Mouse (Mus musculus) hindbrain, embryonic 11.5 days (tissue): ENCODE measurements around the gene Slc26a10. TPM values are rescaled to one million over a fixed set of nuclear protein-coding genes. Genes with fewer than 3 reads are reported as not detected.

Source experiments
- ATAC-seq: fragments of 200-750 bp; cut with Nextera tagmentation; 2 replicates; pipeline ENCODE4 v1.8.0; 2017; ENCODE audit warnings: mild to moderate bottlenecking, moderate TSS enrichment, moderate library complexity; ENCODE audit not compliant: low FRiP score
- DNase-seq: peaks from one replicate; pipeline ENCODE4 v3.0.0-alpha.2; 2015; ENCODE audit warnings: low spot score
- H3K27ac ChIP-seq: fragments of 300-500 bp; sonication (generic); 2 replicates; pipeline ENCODE4 v1.5.1; 2014; ENCODE audit warnings: mild to moderate bottlenecking, low read depth, low read length
- H3K27me3 ChIP-seq: fragments of 300-500 bp; sonication (generic); 2 replicates; pipeline ENCODE4 v1.6.1; 2014; ENCODE audit warnings: mild to moderate bottlenecking, low read length, moderate library complexity, mixed read lengths; ENCODE audit not compliant: control insufficient read depth, insufficient read depth
- H3K36me3 ChIP-seq: fragments of 300-500 bp; sonication (generic); 2 replicates; pipeline ENCODE4 v1.6.1; 2014; ENCODE audit warnings: mild to moderate bottlenecking, low read length, moderate library complexity, mixed read lengths; ENCODE audit not compliant: control insufficient read depth, insufficient read depth
- H3K4me1 ChIP-seq: fragments of 300-500 bp; sonication (generic); replicated peaks from 2 replicates; pipeline ENCODE4 v1.6.1; 2014; ENCODE audit warnings: low read length, mixed read lengths; ENCODE audit not compliant: control insufficient read depth, insufficient read depth
- H3K4me2 ChIP-seq: fragments of 300-500 bp; sonication (generic); replicated peaks from 2 replicates; pipeline ENCODE4 v1.6.1; 2014; ENCODE audit warnings: mild to moderate bottlenecking, low read depth, low read length
- H3K4me3 ChIP-seq: fragments of 300-500 bp; sonication (generic); 2 replicates; pipeline ENCODE4 v1.5.1; 2014; ENCODE audit warnings: low read depth, low read length
- H3K9ac ChIP-seq: fragments of 300-500 bp; sonication (generic); 2 replicates; pipeline ENCODE4 v1.6.1; 2014; ENCODE audit warnings: low read depth, low read length
- H3K9me3 ChIP-seq: fragments of 300-500 bp; sonication (generic); 2 replicates; pipeline ENCODE4 v1.6.1; 2016; ENCODE audit warnings: low read length; ENCODE audit not compliant: control insufficient read depth
- WGBS: fragments of 180-500 bp; shearing (Covaris S2); extraction: QIAGEN DNeasy Blood & Tissue Kit; methylation state at CpG from one replicate; pipeline ENCODE4 v1.1.7; 2014; 5-methylcytosine and 5-hydroxymethylcytosine counted together
- polyA plus RNA-seq: library from polyadenylated mRNA; unstranded; fragments of >200 nt; fragmentation: Nextera tagmentation; extraction: Ambion mirVana; gene quantifications from 2 replicates; pipeline ENCODE4 v1.2.1, GENCODE M21; 2014

Slc26a10 gene
- polyA plus RNA-seq, 1 experiment from 2014 or later: 0.73 TPM

DNA sequence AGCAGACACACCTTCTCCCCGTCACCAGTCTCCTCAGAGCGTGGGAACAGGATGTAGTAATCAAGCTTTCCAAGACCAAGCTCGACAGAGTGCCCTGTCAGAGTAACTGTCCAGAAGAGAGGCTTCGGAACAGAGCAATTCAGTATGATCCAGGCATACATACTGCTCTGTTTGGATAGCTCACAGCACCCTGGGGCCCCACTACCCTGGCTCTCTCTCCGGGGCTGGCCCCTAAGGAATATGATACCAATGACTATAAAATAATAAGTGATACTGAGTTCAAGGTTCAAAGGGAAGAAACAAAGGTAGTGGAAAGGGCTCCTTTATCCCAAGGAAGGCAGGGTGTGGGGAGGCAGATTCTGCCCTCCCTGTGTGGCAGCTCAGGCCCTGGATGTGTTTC is 48.0 kb downstream of the Slc26a10 start:
- Histone ChIP-seq H3K4me1 (no peaks in the 10 kb centered on the region), H3K4me2 (no peak overlapping the region), H3K4me3 (no peak overlapping the region), H3K36me3 (no peaks in the 10 kb centered on the region), H3K27ac (no peak overlapping the region), H3K27me3 (no peaks in the 10 kb centered on the region), H3K9ac (no peak overlapping the region), H3K9me3 (no peaks in the 10 kb centered on the region)
- WGBS: 78% methylated on average over 5 of the region's 5 CpGs
- ATAC-seq (no peak), DNase-seq (no peak)

DNA sequence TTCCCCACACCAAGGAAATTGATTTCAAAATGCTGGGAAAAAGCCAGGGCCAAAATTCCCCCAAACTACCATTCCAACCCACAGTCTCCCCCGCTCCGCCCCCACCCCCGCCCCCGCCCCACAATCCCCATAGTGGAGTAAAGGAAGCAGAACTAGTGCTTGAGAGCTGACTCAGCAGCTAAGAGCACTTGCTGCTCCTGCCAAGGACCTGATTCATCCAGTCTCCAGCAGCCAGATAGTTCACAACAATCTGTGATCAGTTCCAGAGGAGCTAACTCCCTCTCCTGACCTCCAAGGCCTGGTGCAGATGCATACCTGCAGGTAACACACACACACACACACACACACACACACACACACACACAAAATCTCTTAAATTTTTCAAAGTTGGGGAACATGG is 51.0 kb downstream of the Slc26a10 start:
- H3K9ac ChIP-seq: no peak overlapping the region
- H3K9me3 ChIP-seq: no peaks in the 10 kb centered on the region
- no peak overlapping the region for H3K4me3 ChIP-seq
- ATAC-seq (no peak), DNase-seq (no peak)
- H3K27ac ChIP-seq: no peak overlapping the region
- no peaks in the 10 kb centered on the region for H3K27me3 ChIP-seq
- H3K36me3 ChIP-seq: no peaks in the 10 kb centered on the region
- no peak overlapping the region for H3K4me2 ChIP-seq
- WGBS: 78% methylated on average over 4 of the region's 4 CpGs
- H3K4me1 ChIP-seq: no peaks in the 10 kb centered on the region

DNA sequence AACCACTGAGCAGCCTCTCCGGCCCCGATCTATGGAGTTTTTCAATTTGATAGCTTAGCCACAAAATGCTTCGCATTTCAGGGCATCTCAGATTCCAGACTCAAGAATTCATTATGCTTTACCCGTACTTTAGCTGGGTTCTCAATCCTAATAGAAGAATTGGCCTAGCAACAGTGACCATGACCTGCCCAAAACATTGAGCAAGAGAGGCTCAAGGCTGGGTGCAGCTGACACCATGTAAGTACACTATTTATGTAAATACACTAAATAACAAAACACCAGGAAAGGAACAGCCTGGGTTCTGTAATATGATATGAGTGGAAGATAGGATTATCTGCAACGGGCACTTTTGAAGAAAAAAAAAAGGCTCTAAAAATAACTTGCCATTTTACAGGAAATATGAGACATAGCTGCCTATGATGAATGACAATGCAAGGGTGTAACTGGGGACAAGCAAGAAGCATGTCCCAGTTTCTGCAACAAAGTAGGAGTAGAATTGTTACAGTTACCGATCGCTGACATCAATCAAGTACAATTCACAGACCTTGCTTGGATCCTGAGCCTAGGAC is 52.6 kb downstream of the Slc26a10 start:
- Histone ChIP-seq H3K4me1 (no peaks in the 10 kb centered on the region), H3K9me3 (no peaks in the 10 kb centered on the region), H3K36me3 (no peaks in the 10 kb centered on the region), H3K27me3 (no peaks in the 10 kb centered on the region), H3K4me2 (no peak overlapping the region), H3K27ac (no peak overlapping the region), H3K9ac (no peak overlapping the region), H3K4me3 (no peak overlapping the region)
- ATAC-seq: no peak
- no peak for DNase-seq
- WGBS: 90% methylated on average over 7 of the region's 7 CpGs

DNA sequence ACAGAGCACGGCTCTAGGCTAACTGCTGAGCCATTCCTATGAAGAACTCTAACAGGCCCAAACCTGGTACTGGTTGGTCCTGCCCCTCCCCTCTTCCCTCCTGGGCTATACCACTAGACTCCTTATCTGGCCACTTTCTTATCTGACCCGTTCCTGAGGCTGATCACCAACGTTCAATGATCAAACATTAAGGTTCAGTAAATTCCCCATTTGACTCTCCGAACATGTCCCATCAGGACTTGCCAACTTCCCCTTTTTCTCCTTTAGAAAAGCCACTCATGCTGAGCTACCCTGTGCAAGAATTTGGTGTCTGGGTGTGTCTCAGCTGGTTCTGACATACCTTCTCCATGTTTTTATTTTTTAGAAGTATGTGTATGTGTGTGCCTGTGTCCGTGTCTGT is 53.9 kb downstream of the Slc26a10 start:
- no peaks in the 10 kb centered on the region for H3K4me1 ChIP-seq
- no peaks in the 10 kb centered on the region for H3K27me3 ChIP-seq
- 82% methylated on average over 5 of the region's 5 CpGs for WGBS
- H3K9ac ChIP-seq: no peak overlapping the region
- H3K9me3 ChIP-seq: no peaks in the 10 kb centered on the region
- no peak overlapping the region for H3K4me3 ChIP-seq
- ATAC-seq (no peak), DNase-seq (no peak)
- H3K36me3 ChIP-seq: no peaks in the 10 kb centered on the region
- H3K27ac ChIP-seq: no peak overlapping the region
- no peak overlapping the region for H3K4me2 ChIP-seq

DNA sequence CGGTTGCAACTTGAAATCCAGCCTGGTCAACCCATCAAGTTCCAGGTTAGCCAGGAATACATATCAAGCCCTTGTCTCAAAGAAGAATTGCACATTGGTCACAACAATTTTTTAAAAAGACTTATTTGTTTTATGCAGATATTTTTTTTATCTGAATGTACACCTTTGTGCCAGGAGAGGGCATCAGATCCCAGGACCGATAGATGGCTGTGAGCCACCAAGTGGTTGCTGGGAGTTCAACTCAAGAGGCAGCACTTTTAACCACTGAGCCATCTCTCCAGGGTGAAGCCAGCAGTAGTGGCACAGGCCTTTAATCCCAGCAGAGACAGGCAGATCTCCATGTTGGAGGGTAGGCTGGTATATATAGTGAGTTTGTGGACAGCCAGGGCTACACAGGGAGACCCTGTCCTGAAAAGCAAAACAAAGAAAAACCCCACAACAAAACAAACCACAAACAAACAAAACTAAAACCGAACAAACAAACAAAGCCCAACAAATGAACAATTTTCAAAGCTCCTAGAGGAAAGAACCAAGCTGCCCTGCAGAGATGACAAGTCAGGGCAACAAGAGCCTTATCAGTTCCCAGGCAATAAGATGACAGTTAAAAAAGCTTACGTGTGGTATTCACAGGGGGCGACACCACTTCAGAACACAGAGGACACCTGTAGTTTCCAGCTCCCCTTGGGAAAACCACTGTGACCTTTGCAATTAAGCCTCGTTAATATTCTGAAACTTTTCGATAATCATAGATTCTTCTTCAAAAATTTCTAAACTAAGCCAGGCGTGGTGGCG is 55.0 kb downstream of the Slc26a10 start:
- H3K36me3 ChIP-seq: no peaks in the 10 kb centered on the region
- H3K27ac ChIP-seq: no peak overlapping the region
- DNase-seq (peak; percentile 30), ATAC-seq (no peak)
- H3K4me2 ChIP-seq: no peak overlapping the region
- no peak overlapping the region for H3K9ac ChIP-seq
- 77% methylated on average over 9 of the region's 9 CpGs for WGBS
- H3K27me3 ChIP-seq: no peaks in the 10 kb centered on the region
- H3K4me1 ChIP-seq: no peaks in the 10 kb centered on the region
- no peak overlapping the region for H3K4me3 ChIP-seq
- no peaks in the 10 kb centered on the region for H3K9me3 ChIP-seq

DNA sequence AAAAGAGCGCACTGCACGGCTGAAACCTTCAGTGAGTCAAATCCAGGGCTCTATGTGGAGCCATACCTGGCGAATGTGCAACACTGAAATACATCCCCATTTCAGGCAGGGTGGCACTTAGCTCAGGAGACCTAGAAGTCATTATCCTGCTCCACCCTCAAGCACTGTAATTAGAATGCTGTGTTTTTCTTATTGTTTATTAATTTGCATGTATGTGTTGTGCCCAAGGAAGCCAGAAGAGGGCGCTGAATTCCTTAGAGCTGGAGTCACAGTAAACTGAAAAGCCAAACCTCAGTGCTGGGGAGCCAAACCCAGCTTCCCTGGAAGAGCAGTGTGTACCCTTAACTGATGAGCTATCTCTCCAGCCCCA is 57.0 kb downstream of the Slc26a10 start:
- peak overlapping the region; percentile 76; the same call in 1 of the 2 replicates for H3K27ac ChIP-seq
- WGBS: 9% methylated on average over 4 of the region's 4 CpGs
- H3K9ac ChIP-seq: no peak overlapping the region; the same call in 1 of the 2 replicates
- H3K4me1 ChIP-seq: no peaks in the 10 kb centered on the region; the same call in 1 of the 2 replicates
- DNase-seq: peak; percentile 81
- H3K36me3 ChIP-seq: no peaks in the 10 kb centered on the region
- H3K4me2 ChIP-seq: peak overlapping the region; percentile 41
- peak overlapping the region; percentile 26 for H3K4me3 ChIP-seq
- H3K9me3 ChIP-seq: no peaks in the 10 kb centered on the region
- no peaks in the 10 kb centered on the region for H3K27me3 ChIP-seq
- ATAC-seq: no peak

DNA sequence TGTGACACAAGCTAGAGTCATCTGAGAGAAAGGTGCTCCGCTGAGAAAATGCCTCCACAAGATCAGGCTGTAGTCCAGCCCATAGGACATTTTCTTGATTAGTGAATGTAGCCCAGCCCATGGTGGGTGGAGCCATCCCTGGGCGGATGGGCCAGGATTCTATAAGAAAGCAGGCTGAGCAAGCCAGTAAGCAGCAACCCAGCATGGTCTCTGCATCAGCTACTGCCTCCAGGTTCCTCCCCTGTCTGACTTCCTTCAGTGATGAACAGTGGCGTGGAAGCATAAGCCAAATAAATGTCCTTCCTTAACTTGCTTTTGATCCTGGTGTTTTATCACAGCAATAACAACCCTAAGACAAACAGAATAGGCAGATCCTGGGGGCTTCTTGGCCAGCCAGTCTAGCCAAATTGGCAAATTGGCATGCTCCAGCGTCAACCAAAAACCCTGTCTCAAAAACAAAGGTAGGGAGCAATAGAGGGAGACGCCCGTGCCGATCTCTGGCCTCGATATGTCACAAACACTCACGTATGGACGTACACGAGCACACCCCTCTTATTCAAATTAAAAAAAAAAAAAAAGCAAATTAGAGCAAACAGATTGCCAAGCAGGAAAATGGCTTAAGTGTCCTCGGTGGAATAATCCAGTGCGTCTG is 57.5 kb downstream of the Slc26a10 start:
- peak overlapping the region; percentile 26 for H3K4me3 ChIP-seq
- peak; percentile 48 for DNase-seq
- peak overlapping the region; percentile 50; the same call in 1 of the 2 replicates for H3K9ac ChIP-seq
- H3K36me3 ChIP-seq: no peaks in the 10 kb centered on the region
- ATAC-seq: 0 out of 2 replicates have a peak, but pooled peaks have one; percentile 21
- 8% methylated on average over 13 of the region's 13 CpGs for WGBS
- peak overlapping the region; percentile 41 for H3K4me2 ChIP-seq
- H3K27me3 ChIP-seq: no peaks in the 10 kb centered on the region
- no peaks in the 10 kb centered on the region for H3K9me3 ChIP-seq
- no peaks in the 10 kb centered on the region; the same call in 1 of the 2 replicates for H3K4me1 ChIP-seq
- peak overlapping the region; percentile 76 for H3K27ac ChIP-seq

DNA sequence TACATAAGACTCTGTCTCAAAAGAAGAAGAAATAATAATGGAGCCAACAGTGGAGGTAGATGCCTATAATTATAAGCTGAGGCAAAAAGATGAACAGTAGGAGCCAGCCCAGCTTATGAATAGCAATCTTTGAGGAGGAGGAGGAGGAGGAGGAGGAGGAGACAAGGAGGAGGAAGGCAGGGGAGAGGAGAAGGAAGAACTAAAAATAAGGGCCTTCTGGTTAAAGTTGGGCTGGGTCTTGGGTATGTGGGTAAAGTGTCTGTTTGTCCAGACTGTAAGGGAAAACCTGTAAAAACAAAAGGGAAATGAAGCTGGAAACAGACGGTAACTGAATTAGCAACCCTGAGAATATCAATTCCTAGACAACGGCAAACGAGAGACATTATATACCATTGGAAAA is 58.4 kb downstream of the Slc26a10 start:
- Histone ChIP-seq H3K9me3 (no peaks in the 10 kb centered on the region), H3K27me3 (no peaks in the 10 kb centered on the region), H3K36me3 (no peaks in the 10 kb centered on the region; the same call in 1 of the 2 replicates), H3K4me3 (no peak overlapping the region), H3K27ac (peak overlapping the region; percentile 30; the same call in 1 of the 2 replicates), H3K4me2 (0 out of 2 replicates have a peak overlapping the region, but pooled peaks have one; percentile 7), H3K4me1 (no peaks in the 10 kb centered on the region; the same call in 1 of the 2 replicates), H3K9ac (no peak overlapping the region)
- DNase-seq (no peak), ATAC-seq (no peak)
- 86% methylated on average over 3 of the region's 3 CpGs for WGBS
